Mouse (Mus musculus) kidney, adult 18-20 months (tissue): ENCODE measurements around the gene Cyp2b23.
"Not testable (repeated sequence)": the region's sequence is repeated elsewhere in the genome, so short reads cannot be mapped to it uniquely, and the experiment has no call there.

Experiments
- DNase-seq: peaks from one replicate; pipeline ENCODE4 v3.0.0; 2021

Gene Cyp2b23

DNA sequence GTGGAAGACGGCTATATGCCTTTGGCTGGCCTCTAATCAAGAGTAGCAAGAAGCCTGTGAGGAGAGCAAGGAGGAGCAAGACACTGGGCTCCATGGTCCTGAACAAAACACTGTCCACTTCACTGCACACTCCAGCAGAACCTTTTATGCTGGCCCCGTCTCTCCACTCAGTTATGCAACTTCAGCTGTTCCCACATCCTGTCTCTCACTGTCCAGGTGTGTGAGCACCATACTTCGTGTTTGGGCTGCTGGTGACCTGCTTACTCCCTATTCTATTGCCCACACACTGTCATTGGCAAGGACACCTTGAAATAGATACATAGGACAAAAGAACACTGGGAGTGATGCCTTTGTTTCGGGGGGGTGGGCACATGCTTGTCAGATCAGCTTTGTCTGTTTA lies at the start of gene Cyp2b23:
Cyp2b23 (minus strand) TSS at position 101 of the 400 bp plus-strand sequence.
- DNase-seq: no peak

GRCm38 (mm10) chr7:26711061-26711460 lies 24.8 kb upstream of the Cyp2b23 start:
- no peak for DNase-seq

DNA sequence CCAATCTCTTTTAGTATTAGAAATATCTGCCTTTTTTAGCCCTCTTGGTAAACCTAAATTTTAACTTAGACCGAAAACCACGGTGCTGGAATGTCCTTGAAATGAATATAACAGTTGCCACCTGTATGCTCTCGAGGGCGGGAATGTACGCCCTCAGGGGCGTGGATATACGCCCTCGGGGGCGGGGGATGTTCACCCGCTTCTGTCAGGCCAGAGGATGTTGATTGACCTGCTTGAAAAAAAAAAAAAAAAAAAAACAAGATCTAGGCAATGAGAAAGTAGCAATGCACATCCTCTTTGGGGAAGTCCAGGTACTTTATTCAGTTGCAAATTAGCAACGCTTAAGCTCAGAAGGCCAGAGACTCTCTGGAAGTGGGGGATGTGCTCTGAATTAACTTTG lies 20.8 kb upstream of the Cyp2b23 start:
- no peak for DNase-seq

DNA sequence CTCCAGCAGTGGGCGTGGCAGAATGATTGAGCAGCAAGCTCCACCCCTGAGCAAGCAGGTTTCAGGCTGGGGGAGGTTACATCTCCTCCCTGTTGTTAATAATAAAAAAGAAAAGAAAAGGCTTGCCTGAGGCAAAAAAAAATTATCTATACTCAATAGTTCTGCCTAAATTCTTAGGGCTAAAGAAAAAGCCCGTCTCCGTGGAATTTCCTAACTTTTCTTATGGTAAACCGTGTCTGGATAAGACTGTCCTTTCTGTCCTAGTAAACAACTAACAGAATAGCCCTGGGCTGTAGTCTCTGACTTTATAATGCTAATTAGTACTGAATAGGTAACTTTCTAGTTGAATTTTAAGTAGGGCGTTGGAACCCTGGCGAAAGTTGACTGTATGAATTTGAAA lies 20.0 kb upstream of the Cyp2b23 start:
- DNase-seq: not testable (repeated sequence)

DNA sequence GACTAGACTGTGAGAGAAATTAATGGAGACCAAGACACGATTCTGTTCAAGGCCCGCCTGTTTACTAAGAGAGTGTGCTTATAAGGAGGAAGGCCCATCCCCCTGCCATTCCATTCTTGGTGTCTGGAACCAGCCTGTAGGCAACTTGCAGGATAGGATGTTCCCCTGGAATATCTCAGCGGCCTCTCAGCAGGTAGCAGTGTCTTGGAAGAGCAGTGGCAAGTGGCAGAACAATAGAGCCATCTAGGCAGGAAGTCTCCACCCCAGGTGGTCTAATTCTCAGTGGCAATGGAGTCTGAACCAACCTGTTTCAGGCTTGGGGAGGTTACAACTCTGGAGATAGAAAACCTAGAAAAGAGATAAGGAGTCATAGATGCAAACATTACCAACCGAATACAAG lies 13.9 kb upstream of the Cyp2b23 start:
- DNase-seq: no peak

DNA sequence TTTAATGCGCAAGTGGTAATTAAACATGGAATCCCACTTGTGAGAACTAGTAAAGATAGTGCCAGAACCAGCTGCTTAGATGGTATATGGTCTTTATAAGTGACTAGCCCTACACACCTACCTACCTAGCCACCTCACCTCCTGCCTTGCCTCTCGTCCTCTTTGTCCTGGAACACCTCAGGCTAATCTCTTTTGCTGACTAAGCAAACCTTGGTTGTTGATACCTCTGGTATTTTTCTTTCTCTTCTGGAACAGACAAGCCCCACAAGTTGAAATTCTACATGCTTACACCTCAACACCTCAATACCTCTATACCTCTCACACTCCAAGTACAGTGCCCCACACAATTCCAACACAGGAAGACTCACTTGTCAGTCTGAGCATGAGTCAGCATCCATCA lies 524 bp downstream of the Cyp2b23 start:
- DNase-seq: no peak

DNA sequence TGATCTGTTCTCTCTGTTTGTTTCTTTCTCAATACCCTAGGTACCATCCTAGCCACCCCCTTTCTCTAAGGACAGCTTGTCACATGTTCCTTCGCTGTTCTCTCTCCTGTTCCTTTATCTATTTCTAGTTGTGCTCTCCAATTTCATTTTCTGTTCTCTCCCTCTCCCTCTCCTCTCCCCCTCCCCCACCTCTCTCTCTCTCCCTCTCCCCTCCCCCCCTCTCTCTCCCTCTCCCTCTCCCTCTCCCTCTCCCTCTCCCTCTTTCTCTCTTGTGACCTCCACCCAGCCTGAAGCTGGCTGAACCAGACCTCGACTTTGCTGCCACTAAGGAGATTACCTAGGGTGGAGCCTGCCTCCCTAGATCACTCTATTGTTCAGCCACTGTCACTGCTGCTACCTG lies 18.8 kb downstream of the Cyp2b23 start:
- DNase-seq: not testable (repeated sequence)

- no peak for DNase-seq
Observed at GRCm38 (mm10) chr7:26666011-26666410, 20.2 kb downstream of the Cyp2b23 start.

- DNase-seq: not testable (repeated sequence)
Observed at GRCm38 (mm10) chr7:26618364-26618763, 67.9 kb downstream of the Cyp2b23 start, which contains the start of gene Vmn1r185. Vmn1r185 (minus strand) TSS chr7:26618464.
